Mouse (Mus musculus) adrenal gland (tissue): ENCODE data around the gene Ube2h.

Experiments
- intact Hi-C: fragments of 180-260 bp; cut with DNase I; formaldehyde crosslinking; loops from one replicate; pipeline ENCODE4 v1.15.1; 2025
- long read RNA-seq, 2 experiments: library from polyadenylated mRNA; unstranded; transcript quantifications; one replicate each; pipeline ENCODE4 v2.0.0; 2020; ENCODE audit warnings: borderline replicate concordance in 1 of 2; ENCODE audit not compliant: insufficient replicate concordance in 1 of 2

Gene Ube2h
- long read RNA-seq, experiment 1, full-length matches to known transcripts: 1 of 87 reads
- long read RNA-seq, experiment 1, partial matches to known transcripts: 1 of 87 reads
- long read RNA-seq, experiment 1, other reads (novel, unspliced or antisense): 85 of 87 reads
- long read RNA-seq, experiment 2, partial matches to known transcripts: 0 of 54 reads
- long read RNA-seq, experiment 2, other reads (novel, unspliced or antisense): 54 of 54 reads

GRCm38 (mm10) chr6:30304399-30304917 lies at the start of gene Ube2h:
Ube2h (minus strand) TSS chr6:30304539.
- intact Hi-C loops: loop anchor here (5.0 kb wide), 1 partner anchor 53 kb away; no protein-coding TSS in a partner anchor

GRCm38 (mm10) chr6:30353661-30354060 lies 49.3 kb upstream of the Ube2h start:
- intact Hi-C loops: no loop called here

- intact Hi-C loops: no loop called here
These were observed 48.4 kb upstream of the Ube2h start for GRCm38 (mm10) chr6:30352762-30353161.

GRCm38 (mm10) chr6:30351290-30351689 lies 47.0 kb upstream of the Ube2h start:
- intact Hi-C loops: no loop called here

- intact Hi-C loops: no loop called here
These were observed 43.0 kb upstream of the Ube2h start for GRCm38 (mm10) chr6:30347288-30347801.

- intact Hi-C loops: no loop called here
These were observed 42.4 kb upstream of the Ube2h start for GRCm38 (mm10) chr6:30346737-30347136.

GRCm38 (mm10) chr6:30344032-30344431 lies 39.7 kb upstream of the Ube2h start:
- intact Hi-C loops: no loop called here

GRCm38 (mm10) chr6:30340231-30340873 lies 36.0 kb upstream of the Ube2h start:
- intact Hi-C loops: no loop called here

GRCm38 (mm10) chr6:30336912-30337311 lies 32.6 kb upstream of the Ube2h start:
- intact Hi-C loops: no loop called here

- intact Hi-C loops: no loop called here
These were observed 27.9 kb upstream of the Ube2h start for GRCm38 (mm10) chr6:30332262-30332661.

GRCm38 (mm10) chr6:30330706-30331105 lies 26.4 kb upstream of the Ube2h start:
- intact Hi-C loops: no loop called here

GRCm38 (mm10) chr6:30325932-30326501 lies 21.7 kb upstream of the Ube2h start:
- intact Hi-C loops: no loop called here

- intact Hi-C loops: no loop called here
These were observed 16.7 kb upstream of the Ube2h start for GRCm38 (mm10) chr6:30321002-30321401.

GRCm38 (mm10) chr6:30319216-30319615 lies 14.9 kb upstream of the Ube2h start:
- intact Hi-C loops: no loop called here

GRCm38 (mm10) chr6:30312006-30312405 lies 7.7 kb upstream of the Ube2h start:
- intact Hi-C loops: no loop called here

- intact Hi-C loops: no loop called here
These were observed 4.4 kb upstream of the Ube2h start for GRCm38 (mm10) chr6:30308751-30309150.

- intact Hi-C loops: no loop called here
These were observed 3.4 kb upstream of the Ube2h start for GRCm38 (mm10) chr6:30307691-30308090.

- intact Hi-C loops: loop anchor here (5.0 kb wide), 1 partner anchor 53 kb away; no protein-coding TSS in a partner anchor
These were observed 454 bp downstream of the Ube2h start for GRCm38 (mm10) chr6:30303771-30304398.

- intact Hi-C loops: loop anchor here (5.0 kb wide), 1 partner anchor 54 kb away; no protein-coding TSS in a partner anchor
These were observed 1.3 kb downstream of the Ube2h start for GRCm38 (mm10) chr6:30302781-30303631.

- intact Hi-C loops: loop anchor here (5.0 kb wide), 1 partner anchor 55 kb away; no protein-coding TSS in a partner anchor
These were observed 2.2 kb downstream of the Ube2h start for GRCm38 (mm10) chr6:30302156-30302555.
